Mouse (Mus musculus) C2C12 (cell line): Measurements from ENCODE around the gene Dennd4a. TPM values are rescaled to one million over a fixed set of nuclear protein-coding genes. Genes with fewer than 3 reads are reported as not detected.

Experiments
- H3K27me3 ChIP-seq: one replicate; pipeline ENCODE4 v1.6.1; 2011; ENCODE audit not compliant: control insufficient read depth, insufficient read depth, insufficient read length
- H3K36me3 ChIP-seq: one replicate; pipeline ENCODE4 v1.6.1; 2011; ENCODE audit not compliant: control insufficient read depth, insufficient read depth
- H3K4me3 ChIP-seq: one replicate; pipeline ENCODE4 v1.5.1; 2011; ENCODE audit warnings: mild to moderate bottlenecking, control low read depth; ENCODE audit not compliant: poor library complexity, insufficient read depth, severe bottlenecking
- H3K79me2 ChIP-seq: one replicate; pipeline ENCODE4 v1.6.1; 2011; ENCODE audit not compliant: control insufficient read depth, insufficient read depth
- H3K79me3 ChIP-seq: one replicate; pipeline ENCODE4 v1.6.1; 2011; ENCODE audit warnings: low read depth, control low read depth
- H3ac ChIP-seq: one replicate; pipeline ENCODE3; 2011; ENCODE audit warnings: low read depth; ENCODE audit not compliant: control insufficient read depth, insufficient read length
- CEBPB ChIP-seq: IDR thresholded peaks from one replicate; pipeline ENCODE4 v1.6.1; 2011; ENCODE audit warnings: low read depth, mild to moderate bottlenecking, control low read depth, moderate library complexity
- CTCF ChIP-seq: IDR thresholded peaks from one replicate; pipeline ENCODE4 v1.5.1; 2011; ENCODE audit not compliant: control insufficient read depth, insufficient read depth, insufficient read length
- FOSL1 ChIP-seq: IDR thresholded peaks from one replicate; pipeline ENCODE4 v1.8.0; 2011; ENCODE audit warnings: mild to moderate bottlenecking, low read length; ENCODE audit not compliant: poor library complexity, insufficient read depth, severe bottlenecking
- MAX ChIP-seq: IDR thresholded peaks from one replicate; pipeline ENCODE4 v1.6.1; 2011; ENCODE audit warnings: mild to moderate bottlenecking, control low read depth
- MYOD1 ChIP-seq: IDR thresholded peaks from one replicate; pipeline ENCODE4 v1.6.1; 2011; ENCODE audit warnings: low read depth; ENCODE audit not compliant: control insufficient read depth, insufficient read length
- MYOG ChIP-seq: IDR thresholded peaks from one replicate; pipeline ENCODE4 v1.6.1; 2011; ENCODE audit not compliant: control insufficient read depth, insufficient read length; ENCODE audit errors: extremely low read depth
- USF1 ChIP-seq: IDR thresholded peaks from one replicate; pipeline ENCODE4 v1.6.1; 2011; ENCODE audit warnings: low read depth, mild to moderate bottlenecking, control low read depth, moderate library complexity
- polyA plus RNA-seq: library from polyadenylated mRNA; unstranded; fragments of >200 nt; fragmentation: generic; extraction: Trizol; gene quantifications from one replicate; pipeline ENCODE4 v1.2.1, GENCODE M21; 2012; ENCODE audit warnings: missing spikeins

Dennd4a gene
- polyA plus RNA-seq, 1 experiment, result 1.3 TPM

- no peaks in the 10 kb centered on the region for H3K79me2 ChIP-seq
- no peak overlapping the region for H3K4me3 ChIP-seq
- H3ac ChIP-seq, result no peak overlapping the region
- peaks cover 22% of the 10 kb centered on the region for H3K27me3 ChIP-seq
- TF ChIP-seq FOSL1, result no peak
- no peak for TF ChIP-seq USF1
- TF ChIP-seq CEBPB, result no peak
- TF ChIP-seq MYOD1, result no peak
- TF ChIP-seq MYOG, result no peak
- no peak for TF ChIP-seq CTCF
- TF ChIP-seq MAX, result no peak
- no peaks in the 10 kb centered on the region for H3K79me3 ChIP-seq
- H3K36me3 ChIP-seq, result no peaks in the 10 kb centered on the region
These were observed 36.3 kb upstream of the Dennd4a start for GRCm38 (mm10) chr9:64774883-64775282.

GRCm38 (mm10) chr9:64775491-64775890, 35.6 kb upstream of the Dennd4a start:
- no peaks in the 10 kb centered on the region for H3K79me3 ChIP-seq
- H3ac ChIP-seq, result no peak overlapping the region
- no peaks in the 10 kb centered on the region for H3K36me3 ChIP-seq
- H3K27me3 ChIP-seq, result peaks cover 19% of the 10 kb centered on the region
- TF ChIP-seq USF1 (no peak), CEBPB (no peak), MAX (no peak), MYOD1 (no peak), CTCF (no peak), FOSL1 (no peak), MYOG (no peak)
- H3K79me2 ChIP-seq, result no peaks in the 10 kb centered on the region
- no peak overlapping the region for H3K4me3 ChIP-seq

- Histone ChIP-seq H3K27me3 (peaks cover 12% of the 10 kb centered on the region), H3K36me3 (no peaks in the 10 kb centered on the region), H3K79me3 (no peaks in the 10 kb centered on the region), H3K4me3 (no peak overlapping the region), H3K79me2 (no peaks in the 10 kb centered on the region), H3ac (no peak overlapping the region)
- TF ChIP-seq MYOG, result no peak
- no peak for TF ChIP-seq CTCF
- no peak for TF ChIP-seq MAX
- TF ChIP-seq USF1, result no peak
- TF ChIP-seq MYOD1, result no peak
- TF ChIP-seq FOSL1, result no peak
- TF ChIP-seq CEBPB, result no peak
These were observed 33.6 kb upstream of the Dennd4a start for GRCm38 (mm10) chr9:64777441-64777987.

- Histone ChIP-seq H3K79me2 (no peaks in the 10 kb centered on the region), H3K36me3 (no peaks in the 10 kb centered on the region), H3K27me3 (peaks cover 6% of the 10 kb centered on the region), H3ac (no peak overlapping the region), H3K4me3 (no peak overlapping the region), H3K79me3 (no peaks in the 10 kb centered on the region)
- TF ChIP-seq MAX, result no peak
These were observed 33.0 kb upstream of the Dennd4a start for GRCm38 (mm10) chr9:64778151-64778550.

- TF ChIP-seq USF1, result no peak
- no peak for TF ChIP-seq MAX
- no peak for TF ChIP-seq CEBPB
- Histone ChIP-seq H3K79me3 (no peaks in the 10 kb centered on the region), H3K79me2 (no peaks in the 10 kb centered on the region)
These were observed 31.5 kb upstream of the Dennd4a start for GRCm38 (mm10) chr9:64779628-64780027.

GRCm38 (mm10) chr9:64783511-64783910, 27.6 kb upstream of the Dennd4a start:
- no peaks in the 10 kb centered on the region for H3K36me3 ChIP-seq
- no peaks in the 10 kb centered on the region for H3K79me3 ChIP-seq
- H3ac ChIP-seq, result no peak overlapping the region
- TF ChIP-seq CTCF (no peak), CEBPB (no peak), FOSL1 (no peak)
- no peak overlapping the region for H3K4me3 ChIP-seq
- no peaks in the 10 kb centered on the region for H3K27me3 ChIP-seq
- H3K79me2 ChIP-seq, result no peaks in the 10 kb centered on the region

More at GRCm38 (mm10) chr9:64779628-64780027, 31.5 kb upstream of the Dennd4a start:
- H3ac ChIP-seq, result no peak overlapping the region
- H3K36me3 ChIP-seq, result no peaks in the 10 kb centered on the region
- H3K27me3 ChIP-seq, result peaks cover 3% of the 10 kb centered on the region
- no peak overlapping the region for H3K4me3 ChIP-seq
